Mouse (Mus musculus): Measurements from ENCODE around the gene Avpr1b.
"Not testable (repeated sequence)": the region's sequence is repeated elsewhere in the genome, so short reads cannot be mapped to it uniquely, and the experiment has no call there.

Gene Avpr1b

GRCm38 (mm10) chr1:131619348-131619747 lies 20.3 kb downstream of the Avpr1b start:
- DNase-seq (ENCODE audit: low spot score in 2 of 2), result no peak

GRCm38 (mm10) chr1:131623644-131624043 lies 24.6 kb downstream of the Avpr1b start:
- peak; percentile 31 to 43 for DNase-seq (ENCODE audit: low spot score in 2 of 2)

GRCm38 (mm10) chr1:131624175-131624835 lies 25.3 kb downstream of the Avpr1b start:
- no peak for DNase-seq (ENCODE audit: low spot score in 2 of 2)

GRCm38 (mm10) chr1:131626200-131626599 lies 27.2 kb downstream of the Avpr1b start:
- DNase-seq (ENCODE audit: low spot score in 2 of 2), result no peak

GRCm38 (mm10) chr1:131632216-131632615 lies 33.2 kb downstream of the Avpr1b start:
- not testable (repeated sequence) for DNase-seq (ENCODE audit: low spot score in 2 of 2)

- no peak for DNase-seq (ENCODE audit: low spot score in 2 of 2)
Measured at GRCm38 (mm10) chr1:131634495-131634894, 35.5 kb downstream of the Avpr1b start.

GRCm38 (mm10) chr1:131637791-131638540 lies 38.9 kb downstream of the Avpr1b start, which contains the start of gene Ctse:
Ctse (plus strand) TSS chr1:131638306.
- no peak for DNase-seq (ENCODE audit: low spot score in 2 of 2)

- DNase-seq (ENCODE audit: low spot score in 2 of 2), result no peak
Measured at GRCm38 (mm10) chr1:131638541-131639421, 39.7 kb downstream of the Avpr1b start.

- DNase-seq (ENCODE audit: low spot score in 2 of 2), result no peak
Measured at GRCm38 (mm10) chr1:131640062-131640461, 41.0 kb downstream of the Avpr1b start.

- no peak for DNase-seq (ENCODE audit: low spot score in 2 of 2)
Measured at GRCm38 (mm10) chr1:131641565-131641964, 42.5 kb downstream of the Avpr1b start.

- no peak for DNase-seq (ENCODE audit: low spot score in 2 of 2)
Measured at GRCm38 (mm10) chr1:131642251-131642650, 43.2 kb downstream of the Avpr1b start.

- no peak for DNase-seq (ENCODE audit: low spot score in 2 of 2)
Measured at GRCm38 (mm10) chr1:131652670-131653443, 53.8 kb downstream of the Avpr1b start.

GRCm38 (mm10) chr1:131655601-131656000 lies 56.6 kb downstream of the Avpr1b start:
- DNase-seq (ENCODE audit: low spot score in 2 of 2), result no peak

GRCm38 (mm10) chr1:131657945-131658354 lies 58.9 kb downstream of the Avpr1b start:
- peak; percentile 66 to 85 for DNase-seq (ENCODE audit: low spot score in 2 of 2)

GRCm38 (mm10) chr1:131659512-131660085 lies 60.6 kb downstream of the Avpr1b start:
- DNase-seq (ENCODE audit: low spot score in 2 of 2), result no peak

GRCm38 (mm10) chr1:131660266-131660665 lies 61.2 kb downstream of the Avpr1b start:
- no peak for DNase-seq (ENCODE audit: low spot score in 2 of 2)

GRCm38 (mm10) chr1:131660716-131661472 lies 61.9 kb downstream of the Avpr1b start:
- DNase-seq (ENCODE audit: low spot score in 2 of 2), result no peak
